Mouse (Mus musculus): ENCODE results near the gene Gnai2.
A peak's percentile ranks its signal among the peaks of the same experiment; 100 is the strongest.

Gnai2 gene

GRCm38 (mm10) chr9:107657144-107657543 is 22.0 kb upstream of the Gnai2 start:
- DNase-seq, result no peak

DNA sequence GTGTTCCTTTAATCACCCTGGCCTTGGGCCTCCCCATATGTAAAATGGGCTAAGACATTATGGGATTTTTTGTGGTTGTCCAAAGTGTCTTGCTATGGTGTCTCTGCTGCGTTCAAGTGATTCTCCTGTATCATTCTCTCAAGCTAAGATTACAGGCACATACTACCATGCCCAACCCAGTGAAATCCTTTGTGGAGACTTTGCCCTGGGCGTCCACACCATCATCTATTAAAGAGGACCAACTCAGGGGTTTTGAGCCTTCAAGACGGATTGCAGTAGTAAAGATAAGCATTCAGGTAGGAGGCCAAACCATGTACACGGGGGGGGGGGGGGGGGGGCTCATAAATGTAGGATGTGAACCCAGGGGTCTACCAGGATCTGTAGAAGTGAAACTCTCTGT is 19.4 kb upstream of the Gnai2 start:
- DNase-seq, result no peak

- no peak for DNase-seq
Observed at GRCm38 (mm10) chr9:107653474-107653873, 18.3 kb upstream of the Gnai2 start.

DNA sequence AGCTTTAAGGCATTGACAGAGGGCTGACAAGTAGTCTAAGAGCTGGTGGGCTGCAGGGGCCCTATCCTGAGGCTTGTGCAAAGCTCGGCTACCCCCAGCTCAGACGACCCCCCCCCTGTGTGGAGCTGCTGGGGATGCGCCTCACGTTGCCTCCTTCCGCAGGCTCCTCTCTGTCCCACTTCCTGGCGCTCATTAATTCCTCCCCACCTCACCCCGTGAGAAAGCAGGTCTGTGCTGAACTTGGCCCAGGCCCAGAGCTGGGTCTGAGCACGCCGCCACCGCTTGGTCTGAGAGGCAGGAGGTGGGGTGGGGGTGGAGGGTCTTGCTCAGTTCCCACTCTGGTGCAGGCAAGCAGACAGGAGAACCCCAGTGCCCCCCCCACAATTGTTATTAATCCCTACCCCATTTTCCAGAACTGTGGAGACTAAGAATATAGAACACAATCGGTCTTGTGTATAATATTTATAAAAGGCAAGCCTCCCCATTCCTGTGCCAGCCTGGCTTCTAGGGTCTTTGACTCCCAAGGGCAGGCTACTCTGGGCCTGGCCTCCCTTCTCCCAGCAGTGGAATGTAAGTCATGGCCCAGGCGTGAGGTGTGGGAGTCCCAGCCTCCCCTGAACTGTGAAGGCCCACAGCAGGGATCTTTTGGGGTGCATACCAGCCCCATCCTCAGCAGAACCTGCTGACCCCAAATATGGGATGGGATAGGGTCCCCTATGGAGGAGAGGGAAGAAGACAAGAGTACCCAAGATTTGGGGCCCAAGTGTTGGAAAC is 15.7 kb upstream of the Gnai2 start:
- peak; percentile 67 for DNase-seq

- no peak for DNase-seq
Observed at GRCm38 (mm10) chr9:107650225-107650624, 15.1 kb upstream of the Gnai2 start.

DNA sequence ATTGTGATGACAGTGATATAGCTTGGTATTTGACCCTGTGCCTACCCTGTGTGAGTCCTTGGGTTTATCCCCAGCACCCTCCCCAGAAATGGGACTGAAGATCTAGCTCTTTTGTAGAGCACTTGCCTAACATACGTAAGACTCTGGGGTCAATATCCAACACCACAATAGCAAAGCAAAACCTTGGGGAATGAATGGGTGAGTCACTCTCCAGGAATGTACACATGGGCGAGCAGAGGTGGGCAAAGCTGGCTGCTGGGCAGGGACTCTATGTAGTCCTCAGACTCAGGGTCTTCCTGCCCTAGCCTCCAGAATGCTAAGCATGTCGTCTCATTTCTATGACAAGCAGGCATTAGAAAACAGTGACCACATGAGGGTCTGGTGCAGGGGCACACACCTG is 13.6 kb upstream of the Gnai2 start:
- no peak for DNase-seq

DNA sequence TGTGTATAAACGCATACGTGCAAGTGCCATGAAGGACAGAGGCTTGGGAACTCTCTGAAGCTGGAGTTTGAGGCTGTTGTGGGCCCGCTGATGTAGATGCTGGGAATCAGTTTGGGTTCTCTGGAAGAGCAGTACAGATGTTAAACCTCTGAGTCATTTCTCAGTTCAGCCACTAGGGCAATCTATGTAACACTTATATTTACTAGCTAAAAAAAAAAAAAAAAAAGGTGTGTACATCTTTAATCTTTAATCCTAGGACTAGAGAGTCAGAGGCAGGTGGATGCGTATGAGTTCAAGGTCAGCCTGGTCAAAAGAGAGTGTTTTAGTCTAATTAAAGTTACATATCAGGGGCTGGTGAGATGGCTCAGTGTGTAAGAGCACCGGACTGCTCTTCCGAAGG is 11.8 kb upstream of the Gnai2 start:
- DNase-seq, result no peak

DNA sequence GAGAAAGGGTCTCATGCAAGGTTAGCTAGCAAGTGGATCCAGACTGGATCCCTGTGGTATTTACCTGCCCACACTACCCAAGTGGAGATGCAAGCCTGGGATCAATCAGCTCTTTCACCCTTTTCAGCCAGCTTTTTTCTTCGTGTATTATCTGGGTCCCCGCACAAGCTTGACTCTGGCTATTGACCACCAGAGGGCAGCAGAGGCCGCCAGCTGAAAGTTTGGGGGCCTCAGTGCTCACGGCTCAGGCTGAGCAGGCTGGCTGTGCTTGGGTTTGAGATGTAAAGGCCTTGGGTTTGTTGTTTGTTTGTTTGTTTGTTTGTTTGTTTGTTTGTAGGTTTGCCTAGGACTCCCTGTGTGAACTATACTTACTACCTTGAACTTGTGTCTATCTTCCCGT is 10.4 kb upstream of the Gnai2 start:
- DNase-seq, result peak; percentile 83

DNA sequence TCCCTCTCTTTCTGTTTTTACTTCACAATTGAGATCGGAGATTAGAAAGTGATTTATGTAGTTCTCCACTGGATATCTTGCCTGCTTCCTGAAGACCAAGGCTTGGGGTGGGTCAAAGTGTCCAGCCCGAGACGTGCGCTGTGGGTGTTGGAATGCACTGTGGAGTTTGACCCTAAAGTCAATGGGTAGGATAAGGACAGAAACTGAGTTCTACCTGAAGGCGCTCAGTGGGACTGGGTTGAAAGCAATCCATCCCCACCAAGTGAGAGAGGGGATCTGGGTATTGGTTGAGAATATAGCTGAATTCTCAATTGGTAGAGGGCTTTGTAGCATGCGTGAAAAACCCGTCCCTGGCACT is 10.0 kb upstream of the Gnai2 start:
- DNase-seq, result no peak

DNA sequence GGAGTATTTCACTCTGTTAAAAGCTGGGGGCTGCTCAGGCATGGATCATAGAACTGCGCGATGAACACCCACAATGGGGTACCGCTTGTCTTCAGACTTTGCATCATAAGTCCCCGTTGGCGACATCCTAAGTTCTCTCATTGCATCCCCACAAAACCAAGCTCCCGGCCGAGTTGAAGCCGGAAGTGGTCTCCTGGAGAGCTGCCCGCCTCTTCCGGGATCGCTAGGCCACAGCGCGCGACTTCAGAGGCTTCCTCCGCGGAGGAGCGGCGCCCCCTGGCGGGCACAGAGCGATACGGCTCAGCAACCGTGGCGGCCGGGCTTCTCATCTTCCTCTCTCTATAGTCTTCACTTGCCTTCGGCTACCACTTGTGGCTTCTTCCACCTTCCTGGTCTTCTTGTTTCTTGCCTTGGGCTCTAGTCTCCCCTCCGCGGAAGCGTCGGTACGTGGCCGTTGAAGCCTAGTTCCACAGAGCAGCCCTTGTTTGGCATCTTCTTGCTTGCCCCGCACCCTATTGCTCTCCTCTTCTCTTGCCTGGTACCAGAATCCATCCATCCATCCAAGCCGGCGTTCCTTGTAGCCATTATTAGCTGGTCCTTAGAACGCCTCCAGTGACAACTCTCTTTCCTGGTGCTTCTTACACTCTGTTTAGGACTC is 9.5 kb upstream of the Gnai2 start:
- peak; percentile 97 for DNase-seq

DNA sequence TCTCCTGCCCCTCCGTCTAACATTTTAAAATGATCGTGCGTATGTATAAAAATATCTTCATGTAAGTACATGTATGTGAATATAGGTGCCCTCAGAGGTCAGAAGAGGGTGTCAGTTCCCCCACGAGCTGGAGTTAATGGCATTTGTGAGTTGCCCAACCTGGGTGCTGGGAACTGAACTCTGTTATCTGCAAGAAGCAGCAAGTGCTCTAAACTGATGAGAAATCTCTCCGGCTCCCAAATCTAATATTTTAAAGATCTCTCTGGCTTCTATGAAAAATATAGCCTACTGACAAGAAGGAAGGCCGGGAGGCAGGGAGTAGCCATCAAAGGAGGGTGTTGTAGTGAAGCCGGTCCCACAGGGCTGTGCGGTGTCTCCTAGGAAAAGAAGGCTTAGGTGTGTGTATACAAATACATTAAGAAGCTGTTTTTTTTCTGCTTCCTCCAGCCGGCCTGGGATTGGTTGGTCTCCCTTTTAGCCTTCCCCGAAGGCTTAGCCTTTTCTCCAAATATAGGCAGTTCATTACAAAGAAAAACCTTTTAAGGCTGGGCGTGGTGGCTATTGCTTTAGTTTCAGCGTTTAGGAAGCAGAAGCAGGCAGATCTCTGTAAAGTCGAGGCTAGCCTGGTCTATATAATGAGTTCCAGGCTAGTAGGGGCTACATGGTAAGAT is 8.5 kb upstream of the Gnai2 start:
- DNase-seq, result no peak

GRCm38 (mm10) chr9:107641666-107642065 is 6.5 kb upstream of the Gnai2 start:
- no peak for DNase-seq

- DNase-seq, result no peak
Observed at GRCm38 (mm10) chr9:107640257-107640772, 5.1 kb upstream of the Gnai2 start.

DNA sequence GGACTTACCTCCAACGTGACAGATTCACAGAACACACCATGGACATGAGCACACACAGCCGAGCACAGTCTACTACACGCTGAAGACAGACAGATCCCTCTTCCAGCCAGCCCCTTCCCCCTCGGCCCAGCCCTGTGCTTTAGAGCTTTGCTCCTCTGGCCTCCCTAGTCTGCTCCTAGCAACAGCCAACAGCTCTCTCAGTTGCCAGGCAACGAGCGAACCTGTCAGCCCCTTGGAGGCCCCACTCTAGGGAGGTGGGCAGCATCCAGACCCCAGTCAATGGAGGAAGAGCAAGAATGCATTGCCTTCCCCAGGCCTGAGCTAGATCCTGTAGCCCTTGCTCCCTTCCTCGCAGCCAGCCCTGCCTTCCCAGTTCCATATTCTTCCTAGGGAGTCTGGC is 1.9 kb upstream of the Gnai2 start:
- no peak for DNase-seq

GRCm38 (mm10) chr9:107634406-107635278 is 525 bp downstream of the Gnai2 start:
- DNase-seq, result no peak

GRCm38 (mm10) chr9:107633661-107634405 is 1.3 kb downstream of the Gnai2 start:
- peak; percentile 40 for DNase-seq

DNA sequence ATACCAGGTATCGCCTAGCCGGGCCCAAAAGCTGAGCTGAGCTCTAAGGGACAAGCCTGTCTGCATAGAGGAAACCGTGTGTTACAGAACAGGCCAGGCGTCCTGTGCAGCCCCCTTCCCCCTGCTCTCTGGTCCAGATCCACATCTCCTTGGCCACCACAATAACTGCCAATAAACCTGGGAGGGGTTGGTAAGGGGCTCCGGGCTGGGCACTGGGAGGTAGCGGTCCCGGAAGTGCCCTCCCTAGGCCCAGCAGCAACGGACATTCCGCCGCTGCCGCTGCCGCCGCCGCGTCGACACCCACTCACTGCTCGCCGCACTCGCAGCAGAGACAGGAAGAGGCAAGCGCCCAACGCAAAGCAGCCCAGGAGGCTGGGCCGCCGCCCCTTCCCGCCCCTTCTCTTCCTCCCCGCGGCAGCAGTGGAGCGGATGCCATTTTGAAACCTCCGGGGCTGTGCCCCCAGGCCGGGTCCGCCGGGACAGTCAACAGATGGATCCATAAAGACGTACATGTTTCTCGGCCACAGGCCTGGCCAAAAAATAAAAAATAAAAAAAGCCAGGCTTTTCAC is 2.0 kb downstream of the Gnai2 start:
- peak; percentile 73 for DNase-seq

- no peak for DNase-seq
Observed at GRCm38 (mm10) chr9:107632478-107632877, 2.7 kb downstream of the Gnai2 start.

GRCm38 (mm10) chr9:107631861-107632260 is 3.3 kb downstream of the Gnai2 start:
- no peak for DNase-seq

DNA sequence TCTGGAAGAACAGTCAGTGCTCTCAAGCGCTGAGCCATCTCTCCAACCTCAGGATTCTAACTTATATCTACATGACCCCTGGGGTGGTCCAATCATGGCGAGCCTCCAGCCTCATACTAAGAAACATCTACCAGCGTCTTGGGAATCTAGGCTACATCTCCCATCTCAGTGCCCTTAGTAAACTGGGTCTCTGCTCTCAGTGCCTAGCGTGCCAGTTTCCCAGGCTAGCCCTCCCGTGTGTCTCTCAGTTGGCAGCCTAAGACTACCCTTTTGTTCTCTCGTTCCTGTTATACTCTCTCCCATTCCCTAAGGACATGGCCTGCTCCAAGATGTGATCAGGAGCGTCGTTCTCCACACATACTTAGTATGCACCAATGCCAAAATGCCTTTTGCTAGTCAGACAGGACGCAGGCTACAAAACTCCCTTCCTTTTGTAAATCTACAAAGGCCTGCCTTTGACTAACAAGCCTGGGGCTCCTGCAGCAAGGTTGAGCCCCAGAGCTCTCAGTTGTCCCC is 3.8 kb downstream of the Gnai2 start:
- no peak for DNase-seq

- DNase-seq, result peak; percentile 67
Observed at GRCm38 (mm10) chr9:107630576-107630975, 4.6 kb downstream of the Gnai2 start.

Data from right cerebral cortex, postnatal 4 days (tissue).